Mouse (Mus musculus) T-helper 17 cell (primary cell): ENCODE results near the gene Wrb.

Source experiments
- in situ Hi-C, 2 experiments: fragments of 300-600 bp; cut with MboI, MseI; formaldehyde crosslinking; loops; 1 replicate in 1 of 2; 2 replicates in 1 of 2; pipeline ENCODE4 v1.15.1; 2025; ENCODE audit warnings: high pct_unique_total_duplicates in 2 of 2

The Wrb gene

GRCm38 (mm10) chr16:96158511-96159080 is 13.4 kb downstream of the Wrb start:
- in situ Hi-C loops, result loop anchor here in 1 of 2 experiments (5.0 kb wide), 1 partner anchor 1714 kb away; no protein-coding TSS in a partner anchor

DNA sequence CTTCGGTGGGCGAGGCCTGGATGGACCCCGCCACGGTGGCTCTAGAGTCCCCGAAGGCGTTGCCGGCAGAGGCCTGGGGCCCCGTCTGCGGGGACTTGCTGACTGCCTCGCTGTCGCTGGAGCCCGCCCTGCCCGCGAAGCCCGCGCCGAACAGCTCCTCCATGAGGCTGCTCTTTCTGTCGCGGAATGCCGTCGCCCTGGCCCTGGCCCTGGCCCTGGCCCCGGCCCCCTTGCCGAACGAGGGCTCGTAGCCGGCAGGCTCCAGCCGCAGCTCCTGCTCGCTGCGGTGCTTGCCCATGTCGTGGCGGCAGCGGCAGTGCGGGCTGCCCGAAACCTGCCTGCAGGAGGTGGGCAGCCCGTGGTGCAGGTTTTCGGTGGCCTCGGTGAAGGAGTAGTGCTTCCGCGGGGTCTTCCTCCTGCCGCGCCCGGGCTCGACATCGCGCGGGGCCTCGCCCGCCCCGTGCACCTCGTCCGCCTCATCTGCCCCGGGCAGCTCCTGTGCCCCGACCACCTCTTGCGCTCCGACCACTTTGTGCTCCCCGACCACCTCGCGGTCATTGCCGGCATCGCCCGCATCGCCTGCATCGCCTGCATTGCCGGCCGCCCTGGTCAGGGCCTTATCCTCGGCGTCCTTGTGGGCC is 14.0 kb downstream of the Wrb start:
- in situ Hi-C loops, result loop anchor here in 1 of 2 experiments (5.0 kb wide), 1 partner anchor 1713 kb away; no protein-coding TSS in a partner anchor

- in situ Hi-C loops, result loop anchor here in 1 of 2 experiments (5.0 kb wide), 1 partner anchor 1712 kb away; no protein-coding TSS in a partner anchor
Measured at GRCm38 (mm10) chr16:96159794-96160346, 14.7 kb downstream of the Wrb start.

- in situ Hi-C loops, result no loop called here
Measured at GRCm38 (mm10) chr16:96160927-96161326, 15.7 kb downstream of the Wrb start.

DNA sequence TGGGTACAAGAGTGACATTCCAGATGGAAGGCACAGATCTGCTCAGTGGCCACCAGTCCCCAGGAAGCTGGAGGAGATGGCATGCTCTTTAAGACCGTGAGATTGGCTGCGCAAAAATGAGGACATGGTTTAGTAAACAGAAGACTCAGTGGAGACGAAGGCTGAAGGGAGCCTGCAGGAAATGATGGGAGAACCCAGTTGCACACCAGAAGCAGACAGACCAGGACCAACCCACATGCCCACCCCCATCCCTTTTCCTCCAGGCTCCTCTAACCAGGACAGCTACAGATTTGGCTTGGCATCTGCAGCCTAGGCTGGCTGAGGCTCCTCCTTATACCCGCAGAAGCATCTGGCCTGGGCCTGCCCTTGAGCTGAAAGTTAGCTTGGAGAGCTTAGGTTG is 16.1 kb downstream of the Wrb start:
- in situ Hi-C loops, result no loop called here

GRCm38 (mm10) chr16:96165723-96166264 is 20.6 kb downstream of the Wrb start:
- in situ Hi-C loops, result no loop called here

GRCm38 (mm10) chr16:96168837-96169236 is 23.6 kb downstream of the Wrb start:
- in situ Hi-C loops, result no loop called here

DNA sequence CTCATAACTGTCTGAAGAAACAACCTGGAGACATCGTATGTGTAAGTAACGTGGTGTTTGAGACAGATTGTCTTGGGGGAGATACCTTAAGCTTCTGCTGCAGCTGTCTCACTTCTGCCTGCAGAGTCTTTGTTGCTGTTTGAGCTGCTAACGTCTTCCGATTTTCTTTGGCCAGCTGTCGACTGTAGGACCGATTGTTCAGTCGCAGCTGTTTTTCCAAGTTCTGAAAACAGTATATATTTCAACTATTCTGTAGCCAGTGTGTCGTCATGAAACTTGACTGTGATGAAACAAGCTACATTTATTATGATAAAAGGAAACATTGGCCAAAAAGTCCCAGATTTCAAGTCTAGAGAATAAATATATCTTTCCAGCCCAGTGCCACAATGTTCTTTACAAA is 28.4 kb downstream of the Wrb start:
- in situ Hi-C loops, result no loop called here

DNA sequence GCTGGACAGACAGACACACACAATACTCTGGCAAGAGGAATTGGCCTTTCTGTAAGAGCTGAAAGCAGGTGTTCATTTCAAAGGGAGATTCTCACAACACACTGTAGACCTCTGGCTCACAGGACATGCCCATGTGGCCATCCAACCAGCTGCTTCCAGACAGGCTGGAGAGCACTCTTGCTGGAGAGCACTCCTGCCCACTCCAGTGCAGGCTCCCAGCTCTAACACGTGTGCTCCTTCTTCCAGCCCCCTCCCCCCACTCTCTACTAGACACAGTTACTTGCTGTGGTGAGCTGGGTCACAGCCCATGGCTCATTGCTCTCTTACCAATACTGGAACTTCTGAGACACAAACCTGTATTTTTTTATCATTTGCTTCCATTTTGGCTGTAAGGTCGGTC is 30.2 kb downstream of the Wrb start:
- in situ Hi-C loops, result no loop called here

- in situ Hi-C loops, result no loop called here
Measured at GRCm38 (mm10) chr16:96179156-96179555, 33.9 kb downstream of the Wrb start.

DNA sequence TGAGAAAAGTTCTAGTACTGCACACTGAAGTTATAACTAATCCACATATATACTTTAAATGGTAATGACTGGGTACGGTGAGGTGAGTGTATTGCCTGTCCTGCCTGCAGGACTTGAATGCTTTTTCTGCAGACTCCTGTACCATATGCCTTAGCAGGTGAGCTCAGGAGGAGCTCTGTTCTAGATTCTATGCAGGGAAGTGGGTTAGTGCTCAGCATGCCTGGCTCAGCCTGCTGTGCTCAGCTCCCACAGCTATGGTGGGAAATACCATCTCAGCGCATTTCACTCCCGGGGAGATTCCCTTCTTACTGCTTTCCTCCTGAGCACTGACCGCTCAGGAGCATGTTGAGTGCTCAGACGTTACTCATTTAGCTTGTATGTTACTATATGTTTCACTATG is 42.4 kb downstream of the Wrb start:
- in situ Hi-C loops, result no loop called here

DNA sequence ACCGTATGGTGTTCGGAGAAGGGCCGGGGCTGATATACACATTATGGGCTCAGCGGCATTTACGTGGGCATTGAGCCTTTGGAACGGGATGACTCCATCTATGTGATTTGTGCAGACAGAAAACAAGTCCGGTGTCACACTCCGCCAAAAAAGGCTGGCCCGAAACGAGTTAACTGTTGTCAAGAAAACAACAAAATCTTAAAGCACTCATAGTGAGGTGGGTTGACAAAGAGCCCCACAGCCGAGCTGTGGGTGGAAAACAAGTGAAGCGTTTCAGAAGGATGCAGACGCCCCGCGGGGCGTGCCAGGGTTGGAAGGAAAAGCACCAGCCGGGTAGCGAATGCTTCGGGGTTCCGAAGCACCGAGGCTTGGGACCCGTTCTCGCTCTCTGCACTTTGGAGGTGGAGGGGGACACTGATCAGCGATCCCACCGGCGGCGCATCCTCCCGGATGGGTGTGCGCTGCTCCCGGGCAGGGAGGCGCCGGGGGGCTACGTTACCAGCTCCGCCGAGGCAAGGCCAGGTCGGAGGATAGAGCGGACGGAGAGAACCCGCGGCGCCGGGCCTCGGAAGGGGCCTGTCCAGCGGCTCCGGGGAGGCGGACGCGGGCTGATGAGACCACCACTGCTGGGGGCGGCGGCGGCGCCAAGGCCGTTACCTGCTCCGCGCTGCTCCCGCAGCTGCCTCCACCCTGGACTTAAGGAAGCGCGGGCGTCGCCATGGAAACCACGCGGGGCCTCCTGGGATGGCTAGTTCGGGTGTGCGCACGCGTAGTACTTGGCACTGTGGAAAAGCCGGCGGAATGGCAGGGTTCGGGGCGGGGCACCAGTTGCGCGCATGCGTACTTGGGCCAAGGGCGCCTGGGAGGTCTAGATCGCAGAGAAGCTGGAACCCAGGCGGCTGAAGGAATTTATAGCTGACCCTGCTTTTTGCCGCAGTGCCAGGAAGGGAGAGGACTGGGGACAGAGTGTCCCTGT is 46.6 kb downstream of the Wrb start, which contains the start of gene Lca5l:
Gene Lca5l (minus strand): TSS at position 741 of the 976 bp plus-strand sequence.
- in situ Hi-C loops, result no loop called here

GRCm38 (mm10) chr16:96199913-96200701 is 54.9 kb downstream of the Wrb start, which contains the start of gene Sh3bgr:
Gene Sh3bgr, plus strand, starts transcription at chr16:96200450.
- in situ Hi-C loops, result no loop called here

GRCm38 (mm10) chr16:96200702-96201028 is 55.5 kb downstream of the Wrb start:
- in situ Hi-C loops, result no loop called here

- in situ Hi-C loops, result no loop called here
Measured at GRCm38 (mm10) chr16:96201485-96202232, 56.5 kb downstream of the Wrb start.
